Mouse (Mus musculus) midbrain, embryonic 14.5 days (tissue): Measurements from ENCODE around the gene Abhd2. TPM values are rescaled to one million over a fixed set of nuclear protein-coding genes. Genes with fewer than 3 reads are reported as not detected.

ENCODE experiments used
- ATAC-seq: fragments of 200-750 bp; cut with Nextera tagmentation; 2 replicates; pipeline ENCODE4 v1.8.0; 2017; ENCODE audit warnings: moderate number of reproducible peaks, moderate library complexity; ENCODE audit not compliant: low FRiP score, low TSS enrichment
- DNase-seq: peaks from one replicate; pipeline ENCODE4 v3.0.0-alpha.2; 2015
- H3K27ac ChIP-seq: fragments of 300-500 bp; sonication (generic); replicated peaks from 2 replicates; pipeline ENCODE4 v1.5.1; 2014; ENCODE audit warnings: mild to moderate bottlenecking, low read depth, low read length, moderate library complexity
- H3K27me3 ChIP-seq: fragments of 300-500 bp; sonication (generic); 2 replicates; pipeline ENCODE4 v1.6.1; 2014; ENCODE audit warnings: low read length, control low read depth, mixed read lengths; ENCODE audit not compliant: control insufficient read depth, insufficient read depth
- H3K36me3 ChIP-seq: fragments of 300-500 bp; sonication (generic); 2 replicates; pipeline ENCODE4 v1.6.1; 2014; ENCODE audit warnings: low read length, control low read depth; ENCODE audit not compliant: control insufficient read depth, insufficient read depth
- H3K4me1 ChIP-seq: fragments of 300-500 bp; sonication (generic); 2 replicates; pipeline ENCODE4 v1.6.1; 2014; ENCODE audit warnings: mild to moderate bottlenecking, antibody characterized with exemption, low read length, control low read depth; ENCODE audit not compliant: control insufficient read depth, insufficient read depth
- H3K4me2 ChIP-seq: fragments of 300-500 bp; sonication (generic); 2 replicates; pipeline ENCODE4 v1.6.1; 2014; ENCODE audit warnings: mild to moderate bottlenecking, low read length, moderate library complexity
- H3K4me3 ChIP-seq: fragments of 300-500 bp; sonication (generic); replicated peaks from 2 replicates; pipeline ENCODE4 v1.5.1; 2014; ENCODE audit warnings: low read depth, low read length
- H3K9ac ChIP-seq: fragments of 300-500 bp; sonication (generic); replicated peaks from 2 replicates; pipeline ENCODE4 v1.6.1; 2014; ENCODE audit warnings: mild to moderate bottlenecking, low read length, moderate library complexity
- H3K9me3 ChIP-seq: fragments of 300-500 bp; sonication (generic); 2 replicates; pipeline ENCODE4 v1.6.1; 2016; ENCODE audit warnings: low read length, control low read depth, mixed read lengths; ENCODE audit not compliant: control insufficient read depth
- WGBS: fragments of 180-500 bp; shearing (Covaris S2); extraction: QIAGEN DNeasy Blood & Tissue Kit; methylation state at CpG from one replicate; pipeline ENCODE4 v1.1.7; 2014; 5-methylcytosine and 5-hydroxymethylcytosine counted together
- polyA plus RNA-seq: library from polyadenylated mRNA; unstranded; fragments of >200 nt; fragmentation: Nextera tagmentation; extraction: Ambion mirVana; gene quantifications from 2 replicates; pipeline ENCODE4 v1.2.1, GENCODE M21; 2014

Abhd2 gene
- polyA plus RNA-seq, 1 experiment from 2014 or later: 21.5 TPM

GRCm38 (mm10) chr7:79392860-79393513, 120.0 kb downstream of the Abhd2 start:
- Histone ChIP-seq H3K4me2 (peak overlapping the region; percentile 88), H3K36me3 (no peaks in the 10 kb centered on the region), H3K27ac (no peak overlapping the region), H3K4me1 (peaks cover 4% of the 10 kb centered on the region; the same call in 1 of the 2 replicates), H3K9me3 (no peaks in the 10 kb centered on the region), H3K9ac (no peak overlapping the region), H3K27me3 (no peaks in the 10 kb centered on the region), H3K4me3 (peak overlapping the region; percentile 53; the same call in 1 of the 2 replicates)
- ATAC-seq (no peak), DNase-seq (no peak)
- WGBS: 66% methylated on average over 9 of the region's 9 CpGs

DNA sequence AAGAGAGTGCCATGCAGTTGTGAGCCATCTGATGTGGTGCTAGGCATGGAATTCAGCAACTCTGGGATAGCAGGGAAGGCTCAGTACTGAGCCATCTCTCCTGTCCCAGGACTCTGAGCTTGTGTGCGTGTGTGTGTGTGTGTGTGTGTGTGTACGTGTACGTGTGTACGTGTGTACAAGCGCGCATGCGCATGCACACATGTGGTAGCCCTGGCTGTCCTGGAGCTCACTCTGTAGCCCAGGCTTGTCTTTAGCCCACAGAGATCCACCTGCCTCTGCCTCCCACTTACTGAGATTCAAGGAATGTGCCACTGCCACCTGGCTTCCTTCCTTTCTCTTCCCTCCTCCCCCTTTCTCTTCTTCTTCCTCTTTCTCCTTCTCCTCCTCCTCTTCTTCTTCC, 120.9 kb downstream of the Abhd2 start:
- H3K9me3 ChIP-seq: no peaks in the 10 kb centered on the region
- no peak overlapping the region for H3K4me2 ChIP-seq
- ATAC-seq (no peak), DNase-seq (no peak)
- no peaks in the 10 kb centered on the region for H3K27me3 ChIP-seq
- no peak overlapping the region for H3K27ac ChIP-seq
- no peak overlapping the region for H3K9ac ChIP-seq
- WGBS: over 99% methylated on average over 7 of the region's 7 CpGs
- no peak overlapping the region for H3K4me3 ChIP-seq
- H3K36me3 ChIP-seq: no peaks in the 10 kb centered on the region
- H3K4me1 ChIP-seq: peaks cover 4% of the 10 kb centered on the region; the same call in 1 of the 2 replicates

DNA sequence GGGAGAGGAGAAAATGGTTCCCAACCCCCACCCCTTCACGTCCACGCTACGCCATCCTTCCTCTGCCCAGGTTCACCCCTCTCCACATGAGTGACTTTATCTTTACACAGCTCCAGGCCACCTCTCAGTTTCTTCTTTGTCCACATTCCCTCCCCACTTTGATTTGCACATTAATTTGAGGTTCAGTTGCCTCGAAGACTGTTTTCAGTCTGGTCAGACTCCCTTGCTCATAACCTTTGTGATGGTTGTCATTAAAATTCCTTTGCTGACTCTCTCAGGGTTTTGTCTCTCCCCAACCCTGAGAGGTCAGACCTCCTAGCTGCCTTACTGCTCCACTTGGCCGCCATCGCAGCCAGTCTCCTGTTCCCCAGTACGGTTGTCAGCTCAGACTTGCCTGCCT, 121.7 kb downstream of the Abhd2 start:
- DNase-seq (no peak), ATAC-seq (no peak)
- Histone ChIP-seq H3K36me3 (no peaks in the 10 kb centered on the region), H3K27ac (no peak overlapping the region), H3K27me3 (no peaks in the 10 kb centered on the region), H3K9ac (no peak overlapping the region), H3K4me1 (peaks cover 4% of the 10 kb centered on the region; the same call in 1 of the 2 replicates), H3K9me3 (no peaks in the 10 kb centered on the region), H3K4me2 (no peak overlapping the region), H3K4me3 (no peak overlapping the region)
- WGBS: 79% methylated on average over 7 of the region's 7 CpGs

GRCm38 (mm10) chr7:79395186-79395585, 122.2 kb downstream of the Abhd2 start:
- Histone ChIP-seq H3K9me3 (no peaks in the 10 kb centered on the region), H3K36me3 (no peaks in the 10 kb centered on the region), H3K27ac (no peak overlapping the region), H3K4me2 (no peak overlapping the region), H3K4me3 (no peak overlapping the region), H3K9ac (no peak overlapping the region), H3K27me3 (no peaks in the 10 kb centered on the region), H3K4me1 (peaks cover 4% of the 10 kb centered on the region; the same call in 1 of the 2 replicates)
- DNase-seq: no peak
- no peak for ATAC-seq
- 86% methylated on average over 7 of the region's 7 CpGs for WGBS

GRCm38 (mm10) chr7:79397446-79397963, 124.5 kb downstream of the Abhd2 start:
- Histone ChIP-seq H3K27me3 (no peaks in the 10 kb centered on the region), H3K4me2 (no peak overlapping the region), H3K36me3 (no peaks in the 10 kb centered on the region), H3K4me3 (no peak overlapping the region), H3K4me1 (no peaks in the 10 kb centered on the region; the same call in 1 of the 2 replicates), H3K9ac (no peak overlapping the region), H3K27ac (no peak overlapping the region), H3K9me3 (no peaks in the 10 kb centered on the region)
- DNase-seq (no peak), ATAC-seq (no peak)
- WGBS: 91% methylated on average over 10 of the region's 10 CpGs

GRCm38 (mm10) chr7:79398426-79398825, 125.4 kb downstream of the Abhd2 start:
- Histone ChIP-seq H3K9me3 (no peaks in the 10 kb centered on the region), H3K27ac (no peak overlapping the region), H3K4me3 (no peak overlapping the region), H3K9ac (no peak overlapping the region), H3K4me1 (no peaks in the 10 kb centered on the region), H3K27me3 (no peaks in the 10 kb centered on the region), H3K36me3 (no peaks in the 10 kb centered on the region), H3K4me2 (no peak overlapping the region)
- ATAC-seq (no peak), DNase-seq (no peak)
- 86% methylated on average over 8 of the region's 8 CpGs for WGBS

DNA sequence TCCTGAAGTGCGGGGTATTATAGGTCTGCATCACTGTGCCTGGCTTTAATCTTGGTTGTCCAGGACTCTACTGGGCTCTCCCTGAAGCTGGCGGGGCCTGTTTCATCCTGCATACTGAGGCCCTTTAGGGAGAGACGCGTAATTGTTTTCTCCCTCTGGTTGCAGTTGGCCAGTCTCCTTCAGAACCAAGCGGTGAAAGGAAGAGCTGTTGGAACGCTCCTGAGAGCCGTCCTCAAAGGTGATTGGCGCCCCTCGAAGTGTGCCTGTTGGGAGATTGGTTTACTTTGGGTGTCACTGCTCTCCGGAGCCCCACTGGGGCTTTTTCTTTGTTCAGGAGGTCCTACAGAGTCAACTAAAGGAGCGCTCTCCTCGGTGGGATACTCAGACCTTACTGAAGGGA, 126.0 kb downstream of the Abhd2 start:
- ATAC-seq: no peak
- no peaks in the 10 kb centered on the region for H3K9me3 ChIP-seq
- H3K27me3 ChIP-seq: no peaks in the 10 kb centered on the region
- no peak for DNase-seq
- no peaks in the 10 kb centered on the region for H3K4me1 ChIP-seq
- H3K4me3 ChIP-seq: no peak overlapping the region
- H3K4me2 ChIP-seq: no peak overlapping the region
- H3K9ac ChIP-seq: no peak overlapping the region
- H3K36me3 ChIP-seq: no peaks in the 10 kb centered on the region
- 72% methylated on average over 12 of the region's 12 CpGs for WGBS
- no peak overlapping the region for H3K27ac ChIP-seq

GRCm38 (mm10) chr7:79400296-79400695, 127.3 kb downstream of the Abhd2 start:
- DNase-seq (no peak), ATAC-seq (no peak)
- no peak overlapping the region for H3K4me3 ChIP-seq
- no peak overlapping the region for H3K4me2 ChIP-seq
- H3K27ac ChIP-seq: no peak overlapping the region
- H3K27me3 ChIP-seq: no peaks in the 10 kb centered on the region
- 80% methylated on average over 3 of the region's 3 CpGs for WGBS
- no peaks in the 10 kb centered on the region for H3K36me3 ChIP-seq
- no peaks in the 10 kb centered on the region for H3K4me1 ChIP-seq
- no peak overlapping the region for H3K9ac ChIP-seq
- H3K9me3 ChIP-seq: no peaks in the 10 kb centered on the region
